Mouse (Mus musculus) lung, adult 2 months (tissue): ENCODE data around the gene Macrod2.

ENCODE experiments used
- CTCF ChIP-seq: fragments of 200-500 bp; IDR thresholded peaks from 2 replicates; pipeline ENCODE4 v1.5.1; 2011; ENCODE audit warnings: mild to moderate bottlenecking, low read length, control low read depth; ENCODE audit not compliant: insufficient read depth
- POLR2A ChIP-seq: fragments of 200-500 bp; IDR thresholded peaks from 2 replicates; pipeline ENCODE4 v1.6.1; 2011; ENCODE audit warnings: low read depth, mild to moderate bottlenecking, control low read depth, low read length, borderline replicate concordance; ENCODE audit errors: extremely low read depth

- TF ChIP-seq CTCF (no peak), POLR2A (no peak)
Observed at GRCm38 (mm10) chr2:140740511-140740910, 345.4 kb downstream of the Macrod2 start.
